Mouse (Mus musculus) forebrain, embryonic 13.5 days (tissue): Measurements from ENCODE around the gene Pmepa1. TPM values are rescaled to one million over a fixed set of nuclear protein-coding genes. Genes with fewer than 3 reads are reported as not detected.
A peak's percentile ranks its signal among the peaks of the same experiment; 100 is the strongest.

ENCODE experiments used
- ATAC-seq: fragments of 200-750 bp; cut with Nextera tagmentation; 2 replicates; pipeline ENCODE4 v1.8.0; 2017
- H3K27ac ChIP-seq: fragments of 300-500 bp; sonication (generic); 2 replicates; pipeline ENCODE4 v1.5.1; 2015; ENCODE audit warnings: inconsistent platforms, mild to moderate bottlenecking, moderate library complexity
- H3K27me3 ChIP-seq: fragments of 300-500 bp; sonication (generic); 2 replicates; pipeline ENCODE4 v1.6.1; 2015; ENCODE audit warnings: mild to moderate bottlenecking, inconsistent platforms
- H3K36me3 ChIP-seq: fragments of 300-500 bp; sonication (generic); 2 replicates; pipeline ENCODE4 v1.6.1; 2015; ENCODE audit warnings: mild to moderate bottlenecking, inconsistent platforms; ENCODE audit not compliant: poor library complexity, severe bottlenecking
- H3K4me1 ChIP-seq: fragments of 300-500 bp; sonication (generic); 2 replicates; pipeline ENCODE4 v1.6.1; 2015; ENCODE audit warnings: inconsistent platforms
- H3K4me2 ChIP-seq: fragments of 300-500 bp; sonication (generic); 2 replicates; pipeline ENCODE4 v1.6.1; 2015; ENCODE audit warnings: inconsistent platforms, mild to moderate bottlenecking, moderate library complexity
- H3K4me3 ChIP-seq: fragments of 300-500 bp; sonication (generic); 2 replicates; pipeline ENCODE4 v1.5.1; 2015; ENCODE audit warnings: mild to moderate bottlenecking, inconsistent platforms
- H3K9ac ChIP-seq: fragments of 300-500 bp; sonication (generic); 2 replicates; pipeline ENCODE4 v1.6.1; 2015; ENCODE audit warnings: mild to moderate bottlenecking, inconsistent platforms
- H3K9me3 ChIP-seq: fragments of 300-500 bp; sonication (generic); replicated peaks from 2 replicates; pipeline ENCODE4 v1.6.1; 2016; ENCODE audit warnings: inconsistent platforms
- WGBS: fragments of 180-500 bp; shearing (Covaris S2); methylation state at CpG from one replicate; pipeline ENCODE4 v1.1.7; 2015; 5-methylcytosine and 5-hydroxymethylcytosine counted together
- polyA plus RNA-seq: library from polyadenylated mRNA; unstranded; fragments of >200 nt; fragmentation: Nextera tagmentation; extraction: Ambion mirVana; gene quantifications from 2 replicates; pipeline ENCODE4 v1.2.1, GENCODE M21; 2015

Gene Pmepa1
- polyA plus RNA-seq, 1 experiment from 2014 or later, result 5.3 TPM

DNA sequence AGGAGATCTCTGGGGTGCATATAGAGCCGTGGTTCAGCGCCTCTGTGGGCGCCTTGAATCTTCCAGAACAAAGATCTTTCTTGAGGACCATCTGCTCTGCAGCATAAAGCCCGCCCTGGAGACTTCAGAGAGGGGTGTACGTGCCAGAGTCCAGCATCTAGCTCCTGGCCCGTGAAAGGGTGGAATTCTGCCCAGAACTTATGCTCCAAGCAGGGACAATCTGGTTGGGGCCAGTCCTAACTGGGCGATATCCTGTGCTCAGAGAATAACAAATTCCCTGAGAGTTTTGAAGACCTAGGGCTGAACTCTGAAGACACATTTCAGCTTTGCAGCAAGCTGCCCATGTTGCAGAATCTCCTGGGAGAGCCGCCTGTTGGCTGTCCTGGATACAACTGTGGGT lies 98.4 kb downstream of the Pmepa1 start:
- H3K36me3 ChIP-seq, result no peaks in the 10 kb centered on the region
- H3K9me3 ChIP-seq, result peaks cover 7% of the 10 kb centered on the region; the same call in 1 of the 2 replicates
- no peak for ATAC-seq
- H3K4me2 ChIP-seq, result no peak overlapping the region
- no peak overlapping the region for H3K4me3 ChIP-seq
- H3K9ac ChIP-seq, result no peak overlapping the region
- H3K27ac ChIP-seq, result no peak overlapping the region
- no peaks in the 10 kb centered on the region for H3K27me3 ChIP-seq
- peaks cover 15% of the 10 kb centered on the region for H3K4me1 ChIP-seq
- WGBS, result 87% methylated on average over 8 of the region's 8 CpGs

DNA sequence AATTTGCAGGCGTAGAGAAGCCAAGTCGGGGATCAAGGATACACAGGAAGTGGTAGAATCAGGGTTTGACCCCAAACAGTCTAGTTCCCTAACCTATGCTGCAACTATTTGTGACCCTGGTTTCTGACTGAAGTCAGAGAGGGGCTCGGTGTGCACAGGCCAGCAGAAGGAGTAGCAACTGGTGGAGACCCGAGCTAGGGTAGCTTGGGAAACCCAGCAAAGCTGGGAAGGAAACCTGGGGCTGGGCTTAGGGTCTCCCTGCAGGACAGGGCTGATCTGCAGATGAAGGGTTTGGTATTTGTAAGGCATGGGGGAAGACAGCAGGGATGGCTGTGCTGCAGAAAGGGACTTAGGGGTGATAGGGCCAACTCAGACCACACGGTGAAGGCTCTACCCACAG lies 98.9 kb downstream of the Pmepa1 start:
- no peak overlapping the region for H3K4me2 ChIP-seq
- H3K9ac ChIP-seq, result no peak overlapping the region
- H3K9me3 ChIP-seq, result peaks cover 7% of the 10 kb centered on the region; the same call in 1 of the 2 replicates
- no peaks in the 10 kb centered on the region for H3K36me3 ChIP-seq
- 90% methylated on average over 5 of the region's 5 CpGs for WGBS
- H3K4me3 ChIP-seq, result no peak overlapping the region
- no peak for ATAC-seq
- H3K27me3 ChIP-seq, result no peaks in the 10 kb centered on the region
- peaks cover 19% of the 10 kb centered on the region for H3K4me1 ChIP-seq
- no peak overlapping the region for H3K27ac ChIP-seq

DNA sequence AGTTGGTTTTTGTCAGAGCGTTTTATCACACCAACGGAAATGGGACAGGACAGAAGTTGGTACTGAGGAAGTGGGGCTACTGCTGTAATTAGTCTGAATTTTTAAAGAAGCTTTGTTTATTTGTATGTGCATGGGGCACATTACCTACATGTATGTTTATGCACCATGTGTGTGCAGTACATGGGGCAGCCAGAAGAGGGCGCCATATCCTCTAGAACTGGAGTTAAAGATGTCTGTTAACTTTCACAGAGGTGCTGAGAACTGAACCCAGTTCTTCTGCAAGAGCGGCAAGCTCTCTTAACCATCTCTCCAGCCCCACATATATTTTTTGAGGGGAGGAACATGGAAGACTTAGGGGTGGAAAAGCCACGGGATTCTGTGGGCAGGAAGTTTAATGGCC lies 100.6 kb downstream of the Pmepa1 start:
- H3K4me2 ChIP-seq, result no peak overlapping the region
- ATAC-seq, result no peak
- no peaks in the 10 kb centered on the region for H3K36me3 ChIP-seq
- peaks cover 11% of the 10 kb centered on the region for H3K27me3 ChIP-seq
- H3K9ac ChIP-seq, result no peak overlapping the region
- H3K27ac ChIP-seq, result no peak overlapping the region
- no peak overlapping the region for H3K4me3 ChIP-seq
- WGBS, result 92% methylated on average over 5 of the region's 5 CpGs
- peaks cover 7% of the 10 kb centered on the region; the same call in 1 of the 2 replicates for H3K9me3 ChIP-seq
- peaks cover 34% of the 10 kb centered on the region for H3K4me1 ChIP-seq

DNA sequence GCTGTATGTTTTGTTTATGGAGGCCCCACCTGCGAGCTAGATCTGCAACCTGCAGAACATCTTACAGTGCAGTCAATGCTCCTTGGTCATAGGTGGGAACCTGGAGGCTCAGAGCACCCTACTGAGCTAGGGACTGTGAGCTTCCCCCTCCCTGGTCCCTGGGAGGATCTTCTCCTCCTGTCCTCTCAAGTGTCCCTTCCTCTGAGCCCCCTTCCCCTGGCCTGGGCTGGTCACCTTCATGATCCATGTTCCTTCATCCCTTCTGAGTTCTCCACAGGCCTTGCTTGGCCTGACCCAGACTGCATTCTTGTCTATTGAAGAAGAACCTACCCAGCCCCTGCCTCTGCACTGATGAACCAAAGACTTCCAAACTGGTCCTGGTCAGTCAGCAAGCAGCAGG lies 101.8 kb downstream of the Pmepa1 start:
- Histone ChIP-seq H3K4me2 (peak overlapping the region; percentile 67), H3K9ac (no peak overlapping the region), H3K27ac (peak overlapping the region; percentile 96), H3K27me3 (peaks cover 11% of the 10 kb centered on the region), H3K4me3 (no peak overlapping the region), H3K9me3 (peaks cover 7% of the 10 kb centered on the region; the same call in 1 of the 2 replicates), H3K4me1 (peaks cover 34% of the 10 kb centered on the region), H3K36me3 (no peaks in the 10 kb centered on the region)
- no peak for ATAC-seq
- 55% methylated on average over 1 of the region's 1 CpGs for WGBS

Other genes with a start within 250 kb of the Pmepa1 start
- gene Ctcfl, start 157.0 kb downstream of the Pmepa1 start, polyA plus RNA-seq, result 0.05 and 0.14 TPM in 2 replicates
- not detected in 2 replicates for gene Pck1, start 123.5 kb downstream of the Pmepa1 start, polyA plus RNA-seq
- not detected in 2 replicates for gene Zbp1, start 57.6 kb downstream of the Pmepa1 start, polyA plus RNA-seq
- not detected in 2 replicates for gene 1700021F07Rik, start 246.1 kb upstream of the Pmepa1 start, polyA plus RNA-seq